10 mouse cellular contexts compared by ENCODE assay signal in the genomic region with DNA sequence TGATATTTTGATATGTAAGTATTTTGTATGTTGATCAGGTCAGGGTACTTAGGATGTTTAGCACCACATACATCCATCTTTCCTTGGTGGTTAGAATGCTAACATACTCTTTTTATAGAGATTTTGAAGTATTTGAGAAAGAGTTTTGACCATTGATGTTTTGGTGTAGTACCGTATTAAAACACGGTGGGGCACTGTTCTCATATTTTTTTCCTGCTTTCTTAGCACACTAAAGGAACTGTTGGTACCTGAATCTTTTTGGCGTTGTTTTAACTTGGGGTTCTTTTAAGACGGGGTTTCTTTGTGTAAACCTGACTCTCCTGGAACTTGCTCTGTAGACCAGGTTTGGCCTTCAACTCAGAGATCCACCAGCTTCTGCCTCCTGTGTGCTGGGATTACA.
A peak's percentile ranks its signal among the peaks of the same experiment; 100 is the strongest.
DNase-seq lines count a peak whose midpoint lies in the region; ATAC-seq lines count a peak whose summit lies in the region.
"Had no signal": no experiment of that assay in that cellular context is flagged by ENCODE, and none has a peak within 500 bp of the region (broad histone marks: within the 10 kb centered on the region; RNA-seq: fewer than 3 reads in every experiment).

No protein-coding gene starts in this region.

- H3K9me3 ChIP-seq in hindbrain, embryonic 14.5 days (ENCODE audit: control insufficient read depth, low read length): no peaks in the 10 kb centered on the region
- H3K9me3 ChIP-seq in hindbrain, embryonic 10.5 days: no peaks in the 10 kb centered on the region
- no peaks in the 10 kb centered on the region for H3K9me3 ChIP-seq in neural tube, embryonic 15.5 days (replicated peaks)
- H3K9me3 ChIP-seq: hindbrain, embryonic 15.5 days had no signal

- no peak overlapping the region for H3K4me3 ChIP-seq in hindbrain, embryonic 14.5 days (replicated peaks; ENCODE audit: low read length)
- H3K4me3 ChIP-seq in hindbrain, embryonic 10.5 days: no peak overlapping the region
- H3K4me3 ChIP-seq in neural tube, embryonic 15.5 days (replicated peaks): no peak overlapping the region
- H3K4me3 ChIP-seq: hindbrain, embryonic 15.5 days; myocyte had no signal

- WGBS in hindbrain, embryonic 14.5 days: 9% methylated on average over 4 of the region's 4 CpGs
- 13% methylated on average over 4 of the region's 4 CpGs for WGBS in hindbrain, embryonic 10.5 days
- 13% methylated on average over 4 of the region's 4 CpGs for WGBS in neural tube, embryonic 15.5 days

- peak; percentile 77 for DNase-seq in hindbrain, embryonic 14.5 days (ENCODE audit: low spot score)
- DNase-seq in hindbrain, embryonic 10.5 days (ENCODE audit: low spot score): no peak
- DNase-seq in thymus, postnatal 0 days (ENCODE audit: low spot score): peak; percentile 11
- no peak for DNase-seq in thymus, adult 18-20 months
- peak; percentile 31 to 33 for DNase-seq in heart, postnatal 36 days
- no peak for DNase-seq in urinary bladder, postnatal 36 days (ENCODE audit: low spot score in 2 of 2)
- DNase-seq in neural tube, embryonic 10.5 days (ENCODE audit: extremely low spot score, low spot score): no peak

- H3K36me3 ChIP-seq in hindbrain, embryonic 14.5 days (replicated peaks; ENCODE audit: control insufficient read depth, insufficient read depth): no peaks in the 10 kb centered on the region
- no peaks in the 10 kb centered on the region for H3K36me3 ChIP-seq in hindbrain, embryonic 10.5 days
- no peaks in the 10 kb centered on the region for H3K36me3 ChIP-seq in neural tube, embryonic 15.5 days
- H3K36me3 ChIP-seq: hindbrain, embryonic 15.5 days had no signal

- no peak overlapping the region for H3K4me2 ChIP-seq in hindbrain, embryonic 14.5 days (replicated peaks)
- no peak overlapping the region for H3K4me2 ChIP-seq in neural tube, embryonic 15.5 days
- H3K4me2 ChIP-seq: hindbrain, embryonic 15.5 days had no signal

- no peaks in the 10 kb centered on the region for H3K4me1 ChIP-seq in hindbrain, embryonic 14.5 days (replicated peaks; ENCODE audit: control insufficient read depth, insufficient read depth, low read length)
- no peaks in the 10 kb centered on the region for H3K4me1 ChIP-seq in hindbrain, embryonic 10.5 days (replicated peaks)
- H3K4me1 ChIP-seq in neural tube, embryonic 15.5 days: no peaks in the 10 kb centered on the region
- H3K4me1 ChIP-seq: hindbrain, embryonic 15.5 days had no signal

- intact Hi-C loops in heart, postnatal 36 days (cut with DNase I): loop anchor here (1.0 to 10.0 kb wide), 4 partner anchors 104 to 492 kb away; partner anchors contain the start of gene Kank1

- H3K27ac ChIP-seq in hindbrain, embryonic 14.5 days: no peak overlapping the region
- H3K27ac ChIP-seq in hindbrain, embryonic 10.5 days: no peak overlapping the region
- H3K27ac ChIP-seq in neural tube, embryonic 15.5 days (replicated peaks): no peak overlapping the region
- H3K27ac ChIP-seq: hindbrain, embryonic 15.5 days had no signal

- H3K9ac ChIP-seq in hindbrain, embryonic 14.5 days: no peak overlapping the region
- no peak overlapping the region for H3K9ac ChIP-seq in neural tube, embryonic 15.5 days (replicated peaks)
- H3K9ac ChIP-seq: hindbrain, embryonic 15.5 days had no signal

- H3K27me3 ChIP-seq in hindbrain, embryonic 14.5 days (ENCODE audit: control insufficient read depth, insufficient read depth, low read length): no peaks in the 10 kb centered on the region
- no peaks in the 10 kb centered on the region for H3K27me3 ChIP-seq in hindbrain, embryonic 10.5 days (ENCODE audit: insufficient read depth, poor library complexity, severe bottlenecking)
- H3K27me3 ChIP-seq in neural tube, embryonic 15.5 days (replicated peaks): no peaks in the 10 kb centered on the region
- H3K27me3 ChIP-seq: hindbrain, embryonic 15.5 days had no signal

- no peak for ATAC-seq in hindbrain, embryonic 14.5 days (ENCODE audit: low FRiP score)
- ATAC-seq in neural tube, embryonic 15.5 days (ENCODE audit: low FRiP score): no peak

Comparison
In these comparisons a context has a peak if more than half of its experiments do, and no peak if none do; other contexts are left out.
1. DNase-seq: peak in hindbrain, embryonic 14.5 days (single experiment), thymus, postnatal 0 days (single experiment) and heart, postnatal 36 days (2 of 2); none in hindbrain, embryonic 10.5 days (single experiment), thymus, adult 18-20 months (0 of 2), urinary bladder, postnatal 36 days (0 of 2) and neural tube, embryonic 10.5 days (single experiment).